Mouse (Mus musculus) bone marrow macrophage, adult 2 months (primary cell): ENCODE measurements at regions not wholly inside any gene's neighbourhood (a gene's known extent, or its start where the extent isn't known, plus 50 kb on each side); places are given as distances from the start of the nearest gene placed in this dataset.
"Not testable (repeated sequence)": the region's sequence is repeated elsewhere in the genome, so short reads cannot be mapped to it uniquely, and the experiment has no call there.

ENCODE experiments used
- CTCF ChIP-seq: IDR thresholded peaks from 2 replicates; pipeline ENCODE4 v1.5.1; 2012; ENCODE audit warnings: low read depth, mild to moderate bottlenecking, low read length, moderate library complexity
- POLR2A ChIP-seq: IDR thresholded peaks from 2 replicates; pipeline ENCODE4 v1.6.1; 2012; ENCODE audit warnings: mild to moderate bottlenecking, low read depth, low read length, borderline replicate concordance

GRCm38 (mm10) chr7:106568251-106568650 is 112.1 kb downstream of the Olfr693 start:
- TF ChIP-seq CTCF, POLR2A: not testable (repeated sequence)
